Mouse (Mus musculus) urinary bladder, postnatal 0 days (tissue): ENCODE measurements around the gene Olfr424. TPM values are rescaled to one million over a fixed set of nuclear protein-coding genes. Genes with fewer than 3 reads are reported as not detected.

ENCODE experiments used
- polyA plus RNA-seq: library from polyadenylated mRNA; unstranded; fragments of >200 nt; fragmentation: Nextera tagmentation; extraction: Ambion mirVana; gene quantifications from 2 replicates; pipeline ENCODE4 v1.2.1, GENCODE M21; 2015

The Olfr424 gene
- polyA plus RNA-seq = not detected in 2 replicates

DNA sequence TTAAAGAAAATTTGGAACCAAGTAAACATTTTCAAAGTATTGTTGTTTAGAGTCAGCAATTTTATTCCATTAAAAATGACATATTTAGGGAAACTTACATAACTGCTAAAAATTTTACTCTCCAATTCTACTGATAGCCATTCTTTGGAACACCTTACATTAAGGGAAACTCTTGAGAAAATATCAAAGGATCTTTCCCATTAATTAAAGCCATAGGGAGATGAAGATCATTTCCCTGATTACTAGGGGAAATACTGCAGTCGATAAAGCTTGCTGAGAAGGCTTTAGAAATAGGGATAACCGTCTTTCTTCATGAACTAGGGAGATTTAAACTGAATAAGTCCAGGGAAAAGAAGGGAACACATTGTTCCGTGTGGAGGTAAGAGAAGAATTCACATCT lies at the start of gene Olfr424:
Olfr424 (plus strand) TSS at position 301 of the 400 bp plus-strand sequence.

DNA sequence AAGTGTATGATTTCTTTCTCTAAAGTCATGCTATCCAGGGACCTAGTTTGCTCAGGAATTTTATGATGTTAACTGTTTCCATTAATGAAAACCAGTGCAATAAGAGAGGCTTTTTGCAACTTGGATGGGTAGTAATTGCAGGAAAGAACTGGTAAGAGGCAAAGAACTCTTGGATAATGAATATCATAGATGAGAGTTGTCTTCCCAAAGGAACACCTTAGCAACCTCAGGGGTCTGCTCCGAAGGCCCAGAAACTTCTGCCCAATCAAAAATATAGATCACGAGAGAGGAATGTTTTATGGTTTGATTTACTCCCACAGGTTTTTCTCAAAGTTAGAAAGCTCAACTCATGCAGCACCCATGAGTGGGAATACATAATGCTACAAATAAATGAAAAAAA lies 47.3 kb upstream of the Olfr424 start, which contains the start of gene Olfr429:
Olfr429 (plus strand) TSS at position 301 of the 400 bp plus-strand sequence.

DNA sequence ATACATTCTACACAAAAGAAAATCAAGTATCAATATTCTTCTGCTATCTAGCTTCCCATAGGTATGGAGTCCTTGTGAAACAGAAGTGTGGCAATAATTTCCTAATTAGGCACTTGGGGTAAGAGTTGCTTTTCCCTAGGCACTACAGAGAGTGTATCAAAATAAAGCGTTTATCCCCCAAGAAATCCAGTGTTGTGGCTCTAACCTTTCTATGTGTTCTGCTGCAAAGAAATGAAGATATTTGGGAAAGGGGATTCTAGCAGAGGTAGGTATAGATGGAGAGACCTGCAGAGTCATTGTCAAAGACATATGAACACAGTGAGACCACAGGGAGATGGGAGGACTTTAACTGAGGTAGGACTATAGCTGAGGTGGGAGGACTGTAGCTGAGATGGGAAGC lies 34.7 kb upstream of the Olfr424 start, which contains the start of gene Olfr427:
Olfr427 (plus strand) TSS at position 301 of the 400 bp plus-strand sequence.

DNA sequence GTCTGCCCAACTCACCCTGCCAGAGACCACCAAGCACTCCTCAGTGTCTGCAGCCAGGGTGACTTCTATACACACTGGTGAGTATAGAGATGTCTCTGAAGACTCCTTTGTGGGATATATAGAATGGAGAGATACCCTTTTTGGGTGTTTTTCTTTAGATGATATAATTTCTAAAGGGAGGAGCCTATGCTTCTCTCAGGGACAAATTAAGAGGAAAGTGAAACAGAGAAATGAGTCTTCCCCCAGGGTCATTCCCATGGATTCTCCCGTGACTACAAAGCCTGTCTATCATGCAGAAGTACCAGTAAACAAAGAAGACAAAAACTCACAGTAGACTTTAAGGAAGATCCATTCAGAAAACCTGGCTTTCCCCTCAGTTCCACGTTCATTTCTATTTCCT lies 10.3 kb upstream of the Olfr424 start, which contains the start of gene Olfr231:
Olfr231 (minus strand) TSS at position 101 of the 400 bp plus-strand sequence.

DNA sequence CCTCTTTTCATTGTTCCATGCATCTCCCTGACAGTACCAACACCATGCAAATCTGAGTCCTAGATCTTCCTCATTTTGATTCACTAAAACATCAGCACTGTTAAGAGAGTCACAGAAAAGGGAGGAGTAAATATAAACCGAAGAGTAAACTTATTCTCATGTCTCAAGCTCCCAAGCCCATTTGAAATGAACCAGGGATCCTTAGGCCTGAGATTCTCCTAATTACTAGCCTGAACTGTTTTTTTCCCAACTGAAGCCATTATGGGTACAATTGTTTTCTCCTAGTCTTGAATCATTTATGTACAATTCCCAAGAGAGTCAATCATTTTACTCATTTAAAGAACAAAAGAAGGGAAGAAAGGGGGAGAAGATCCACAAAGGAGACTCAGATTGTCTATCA lies 24.0 kb downstream of the Olfr424 start, which contains the start of gene Olfr420:
Olfr420 (plus strand) TSS at position 301 of the 400 bp plus-strand sequence.

DNA sequence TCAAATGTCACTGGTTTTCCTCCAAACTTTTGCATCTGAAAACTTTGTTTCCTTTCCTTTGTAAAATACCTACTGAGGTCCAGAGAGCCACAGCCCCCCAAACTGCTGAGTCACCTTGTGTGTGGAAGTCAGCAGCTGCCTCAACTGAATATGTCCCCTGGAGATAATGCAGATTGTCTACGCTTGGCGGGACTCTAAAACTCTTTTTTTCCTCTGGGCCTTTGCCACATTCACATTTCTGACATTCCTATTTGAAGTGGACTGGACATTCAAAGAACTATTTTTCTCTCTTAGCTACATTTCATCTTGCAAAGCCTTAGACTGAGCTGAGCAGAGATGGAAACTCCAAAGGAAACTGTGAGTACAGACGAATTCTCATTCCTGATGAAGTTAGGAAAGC lies 41.3 kb downstream of the Olfr424 start, which contains the start of gene Spta1:
Spta1 (plus strand) TSS at position 172 of the 400 bp plus-strand sequence.

Other genes starting within 250 kb of the Olfr424 start
- gene Ifi211, start 218.5 kb upstream of the Olfr424 start, polyA plus RNA-seq = 3.7 and 4.0 TPM in 2 replicates
- gene Mndal, start 189.0 kb upstream of the Olfr424 start, polyA plus RNA-seq = 2.7 and 4.1 TPM in 2 replicates
- gene Ifi203, start 188.8 kb upstream of the Olfr424 start, polyA plus RNA-seq = 2.6 and 2.8 TPM in 2 replicates
- gene Ifi202b, start 148.8 kb upstream of the Olfr424 start, polyA plus RNA-seq = 0.12 TPM in 1 of 2 replicates, not detected in the other
- 1.5 and 2.1 TPM in 2 replicates for gene Ifi205, start 99.7 kb upstream of the Olfr424 start, polyA plus RNA-seq
- gene Olfr433, start 90.8 kb upstream of the Olfr424 start, polyA plus RNA-seq = not detected in 2 replicates
- gene Olfr432, start 82.3 kb upstream of the Olfr424 start, polyA plus RNA-seq = not detected in 2 replicates
- not detected in 2 replicates for gene Olfr430, start 64.9 kb upstream of the Olfr424 start, polyA plus RNA-seq
- gene Olfr429, start 47.2 kb upstream of the Olfr424 start, polyA plus RNA-seq = not detected in 2 replicates
- not detected in 2 replicates for gene Olfr427, start 34.6 kb upstream of the Olfr424 start, polyA plus RNA-seq
- not detected in 2 replicates for gene Olfr231, start 10.4 kb upstream of the Olfr424 start, polyA plus RNA-seq
- not detected in 2 replicates for gene Olfr420, start 24.1 kb downstream of the Olfr424 start, polyA plus RNA-seq
- gene Spta1, start 41.3 kb downstream of the Olfr424 start, polyA plus RNA-seq = 0.06 and 0.10 TPM in 2 replicates
- not detected in 2 replicates for gene Olfr419, start 120.5 kb downstream of the Olfr424 start, polyA plus RNA-seq
- gene Mptx1, start 199.0 kb downstream of the Olfr424 start, polyA plus RNA-seq = not detected in 2 replicates
- not detected in 2 replicates for gene Olfr417, start 233.6 kb downstream of the Olfr424 start, polyA plus RNA-seq